Mouse (Mus musculus): Measurements from ENCODE around the gene Pqbp1.

DNA sequence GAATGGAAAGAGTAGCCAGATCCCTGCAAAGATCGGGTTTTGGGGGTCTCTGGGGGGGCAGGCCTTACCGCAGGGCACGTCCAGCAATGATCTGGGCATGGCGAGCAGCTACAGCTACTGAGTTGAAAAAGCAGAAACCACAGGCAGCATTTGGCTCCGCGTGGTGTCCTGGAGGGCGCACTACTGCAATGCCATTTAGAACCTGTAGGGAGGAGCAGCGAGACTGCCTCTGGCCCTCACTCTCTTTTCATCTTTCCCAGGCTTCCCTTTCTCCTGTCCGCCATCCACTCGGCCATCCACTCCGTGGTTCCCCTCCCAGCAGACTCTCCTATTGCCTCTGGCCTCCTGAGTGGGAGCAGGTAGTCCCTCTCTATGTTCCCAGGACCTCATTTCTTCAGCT lies 37.8 kb upstream of the Pqbp1 start:
- TF ChIP-seq HCFC1 (IDR thresholded peaks at IDR 0.05; ENCODE audit: borderline replicate concordance, insufficient read depth, low read length) = no peak
- TF ChIP-seq ZNF384 (IDR thresholded peaks at IDR 0.05; ENCODE audit: low read depth, low read length) = no peak
- TF ChIP-seq CHD2 (IDR thresholded peaks at IDR 0.05; ENCODE audit: low read depth, low read length) = no peak
- peak; percentile 20; the same call in 1 of the 2 replicates for TF ChIP-seq ZC3H11A (IDR thresholded peaks at IDR 0.05; ENCODE audit: borderline replicate concordance, low read depth, low read length)
- no peak for TF ChIP-seq MAFK (IDR thresholded peaks at IDR 0.05; ENCODE audit: insufficient read depth, low read depth, low read length)
